Comparison of ENCODE assay signal across 9 mouse cellular contexts in the genomic region with DNA sequence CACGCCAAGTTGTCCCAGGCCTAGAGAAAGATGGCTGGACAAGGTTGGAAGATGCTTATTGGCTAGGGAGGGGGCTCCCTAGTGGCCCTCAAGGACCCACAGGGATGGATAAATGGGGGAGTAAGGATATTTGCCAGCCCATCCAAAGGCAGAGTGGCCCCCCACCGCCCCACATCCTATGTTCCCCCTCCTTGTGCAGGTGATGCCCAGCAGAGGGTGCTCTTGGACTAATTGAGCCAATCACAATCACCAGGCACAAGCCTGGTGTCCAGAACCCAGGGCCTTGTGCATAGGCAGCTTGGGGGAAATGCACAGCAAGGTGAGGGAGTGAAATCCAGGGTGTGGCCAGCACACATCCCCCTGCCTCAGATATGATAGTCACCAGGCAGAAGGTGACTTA. TPM values are rescaled to one million over a fixed set of nuclear protein-coding genes. Genes with fewer than 3 reads are reported as not detected.
A peak's percentile ranks its signal among the peaks of the same experiment; 100 is the strongest.
DNase-seq lines count a peak whose midpoint lies in the region; ATAC-seq and TF ChIP-seq lines count a peak whose summit lies in the region.
"Had no signal": no experiment of that assay in that cellular context is flagged by ENCODE, and none has a peak within 500 bp of the region (broad histone marks: within the 10 kb centered on the region; RNA-seq: fewer than 3 reads in every experiment).

No protein-coding gene starts in this region.

- TF ChIP-seq POLR2A in heart, adult 2 months (IDR thresholded peaks at IDR 0.05; ENCODE audit: insufficient read depth, low read depth, low read length): no peak
- no peak for TF ChIP-seq POLR2A in CH12.LX (IDR thresholded peaks at IDR 0.05; ENCODE audit: low read depth, low read length)

- no peaks in the 10 kb centered on the region for H3K79me2 ChIP-seq in heart, adult 2 months (replicated peaks; ENCODE audit: control insufficient read depth, insufficient read depth, low read length)
- H3K79me2 ChIP-seq in CH12.LX (replicated peaks; ENCODE audit: control insufficient read depth, extremely low read depth, insufficient read depth, poor library complexity, severe bottlenecking): no peaks in the 10 kb centered on the region

- peak overlapping the region; percentile 53 for H3K27ac ChIP-seq in heart, adult 2 months
- H3K27ac ChIP-seq in heart, embryonic 11.5 days (ENCODE audit: low read depth, low read length): no peak overlapping the region
- H3K27ac ChIP-seq in CH12.LX (ENCODE audit: insufficient read depth, low read depth): no peak overlapping the region
- no peak overlapping the region for H3K27ac ChIP-seq in limb, embryonic 10.5 days
- H3K27ac ChIP-seq: limb, embryonic 12.5 days had no signal

- H3K4me2 ChIP-seq in heart, embryonic 11.5 days: no peak overlapping the region
- H3K4me2 ChIP-seq in CH12.LX (ENCODE audit: insufficient read depth, low read depth, poor library complexity, severe bottlenecking): no peak overlapping the region

- no peaks in the 10 kb centered on the region for H3K9me3 ChIP-seq in heart, embryonic 11.5 days (replicated peaks; ENCODE audit: control insufficient read depth, low read length)
- no peaks in the 10 kb centered on the region for H3K9me3 ChIP-seq in CH12.LX (replicated peaks; ENCODE audit: low read length)
- no peaks in the 10 kb centered on the region for H3K9me3 ChIP-seq in limb, embryonic 10.5 days (replicated peaks)
- H3K9me3 ChIP-seq: limb, embryonic 12.5 days had no signal

- TF ChIP-seq RAD21 in CH12.LX (IDR thresholded peaks at IDR 0.05; ENCODE audit: low read depth, low read length): peak; percentile 86

- in situ Hi-C loops in CH12.LX (cut with MboI; ENCODE audit: low pct_ligation_motif_present, low pct_unique_long_range_greater_than_20kb, low sequenced_read_pairs): no loop called here

- DNase-seq in heart, adult 2 months: peak in 1 of 2 experiments; percentile 50
- peak; percentile 62 for DNase-seq in CH12.LX (ENCODE audit: extremely low read depth)
- peak; percentile 80 for DNase-seq in cerebellum, adult 9-10 months
- peak; percentile 58 for DNase-seq in limb, embryonic 10.5 days (ENCODE audit: low spot score)
- peak; percentile 41 for DNase-seq in neural tube, embryonic 10.5 days (ENCODE audit: extremely low spot score, low spot score)

- no peak overlapping the region for H3K9ac ChIP-seq in heart, adult 2 months (ENCODE audit: low read depth, low read length)
- no peak overlapping the region for H3K9ac ChIP-seq in heart, embryonic 11.5 days (ENCODE audit: low read depth, low read length)
- no peak overlapping the region for H3K9ac ChIP-seq in CH12.LX (ENCODE audit: insufficient read depth, low read depth)

- H3K4me1 ChIP-seq in heart, adult 2 months (ENCODE audit: control insufficient read depth, insufficient read depth, low read length): peaks cover 6% of the 10 kb centered on the region
- H3K4me1 ChIP-seq in heart, embryonic 11.5 days (ENCODE audit: control insufficient read depth, insufficient read depth, low read length): peaks cover 15% of the 10 kb centered on the region
- H3K4me1 ChIP-seq in CH12.LX (ENCODE audit: control insufficient read depth in 1 of 2, insufficient read depth in 2 of 2): peaks cover 16 to 57% of the 10 kb centered on the region in 2 experiments
- H3K4me1 ChIP-seq in limb, embryonic 10.5 days: peaks cover 43% of the 10 kb centered on the region

- H3K27me3 ChIP-seq in heart, adult 2 months (ENCODE audit: control insufficient read depth, insufficient read depth, low read length): no peaks in the 10 kb centered on the region
- H3K27me3 ChIP-seq in heart, embryonic 11.5 days (ENCODE audit: control insufficient read depth, insufficient read depth, low read length): peaks cover 3% of the 10 kb centered on the region
- H3K27me3 ChIP-seq in CH12.LX (replicated peaks): no peaks in the 10 kb centered on the region
- peaks cover 18% of the 10 kb centered on the region for H3K27me3 ChIP-seq in limb, embryonic 10.5 days (ENCODE audit: low read depth, poor library complexity, severe bottlenecking)

- no peak for ATAC-seq in heart, embryonic 11.5 days (replicated peaks; ENCODE audit: insufficient number of reproducible peaks, low FRiP score, low TSS enrichment)
- peak; percentile 56; the same call in 1 of the 2 replicates for ATAC-seq in granulocyte monocyte progenitor cell, adult 5-6 weeks (replicated peaks; ENCODE audit: poor library complexity, severe bottlenecking)
- ATAC-seq in monocyte, adult 5-6 weeks (replicated peaks; ENCODE audit: insufficient number of reproducible peaks, low FRiP score, low TSS enrichment, poor library complexity, severe bottlenecking): no peak

- 41% methylated on average over 2 of the region's 2 CpGs for WGBS in heart, adult 2 months
- WGBS in heart, embryonic 11.5 days (ENCODE audit: insufficient replicate concordance): 26% methylated on average over 2 of the region's 2 CpGs
- WGBS in limb, embryonic 10.5 days: 33% methylated on average over 2 of the region's 2 CpGs

- intact Hi-C loops in heart, adult 2 months (cut with DNase I): no loop called here

- H3K36me3 ChIP-seq in heart, adult 2 months (ENCODE audit: control insufficient read depth, insufficient read depth, low read length): no peaks in the 10 kb centered on the region
- H3K36me3 ChIP-seq in heart, embryonic 11.5 days (ENCODE audit: control insufficient read depth, insufficient read depth, low read length): no peaks in the 10 kb centered on the region
- H3K36me3 ChIP-seq in CH12.LX (replicated peaks in 1 of 2; ENCODE audit: control insufficient read depth in 1 of 2, insufficient read depth in 1 of 2, low read length in 1 of 2): no peaks in the 10 kb centered on the region
- no peaks in the 10 kb centered on the region for H3K36me3 ChIP-seq in limb, embryonic 10.5 days
- H3K36me3 ChIP-seq: limb, embryonic 12.5 days had no signal

- dilution Hi-C loops in CH12.LX (cut with MboI; ENCODE audit: extremely low pct_ligation_motif_present, extremely low pct_unique_long_range_greater_than_20kb, low sequenced_read_pairs): no loop called here

- H3K4me3 ChIP-seq in heart, adult 2 months: no peak overlapping the region
- H3K4me3 ChIP-seq in heart, embryonic 11.5 days (ENCODE audit: low read depth, low read length): no peak overlapping the region
- no peak overlapping the region for H3K4me3 ChIP-seq in CH12.LX (replicated peaks in 1 of 3; ENCODE audit: low read depth in 2 of 3, low read length in 2 of 3, poor library complexity in 1 of 3)
- 0 out of 2 replicates have a peak overlapping the region, but pooled peaks have one; percentile 58 for H3K4me3 ChIP-seq in limb, embryonic 10.5 days

- TF ChIP-seq EP300 in heart, adult 2 months (IDR thresholded peaks at IDR 0.05; ENCODE audit: insufficient read depth, low read depth, low read length): 0 out of 2 replicates have a peak, but pooled peaks have one; percentile 12
- TF ChIP-seq EP300 in CH12.LX (IDR thresholded peaks at IDR 0.05; ENCODE audit: low read length): no peak

- peak; percentile 63 for TF ChIP-seq CTCF in heart, adult 2 months (IDR thresholded peaks at IDR 0.05)
- TF ChIP-seq CTCF in CH12.LX (conservative IDR thresholded peaks at IDR 0.05 in 1 of 2, IDR thresholded peaks at IDR 0.05 in 1 of 2; ENCODE audit: low read depth in 2 of 2, low read length in 2 of 2): peak; percentile 20 to 88; a peak in 3 of 4 replicates

RNA-seq across cellular contexts. Expression of gene Csdc2, which starts 1.7 kb away (rescaled TPM):
- 10 to 100 TPM; 66.1 to 92.7 TPM for total RNA-seq in heart, adult 2 months (2021)
- 85.7 and 111 TPM in 2 replicates for polyA plus RNA-seq in heart, adult 2 months (2012; rRNA removed)
- polyA plus RNA-seq in heart, embryonic 11.5 days (2014; fragmentation: Nextera tagmentation; extraction: Ambion mirVana): 6.7 and 6.8 TPM in 2 replicates
- total RNA-seq in CH12.LX (2012; rRNA removed): 0.08 and 0.13 TPM in 2 replicates
- not detected in 2 replicates for total RNA-seq in CH12.LX (2014; rRNA removed)
- polyA plus RNA-seq in CH12.LX (2012; ENCODE audit: insufficient read length, low read depth): 0.43 and 0.45 TPM in 2 replicates
- not detected in 2 replicates for total RNA-seq in granulocyte monocyte progenitor cell, adult 5-6 weeks (2014; fragmentation: Nextera tagmentation)
- total RNA-seq in granulocyte monocyte progenitor cell, adult 5-6 weeks (2017): not detected in 2 replicates
- polyA plus RNA-seq in limb, embryonic 10.5 days (2016; fragmentation: Nextera tagmentation; extraction: Ambion mirVana): 3.7 and 5.7 TPM in 2 replicates
- 0.19 TPM in 1 of 3 replicates, not detected in the others for total RNA-seq in monocyte, adult 5-6 weeks (2017)

RNA-seq across cellular contexts. Expression of gene Polr3h, which starts 12.2 kb away (rescaled TPM):
- 1 to 10 TPM; 5.9 to 8.1 TPM for total RNA-seq in heart, adult 2 months (2021)
- 7.2 and 10.2 TPM in 2 replicates for polyA plus RNA-seq in heart, adult 2 months (2012; rRNA removed)
- 120 and 121 TPM in 2 replicates for polyA plus RNA-seq in heart, embryonic 11.5 days (2014; fragmentation: Nextera tagmentation; extraction: Ambion mirVana)
- total RNA-seq in CH12.LX (2012; rRNA removed) (59.3 and 64.9 TPM in 2 replicates), CH12.LX (2014; rRNA removed) (40.5 and 40.7 TPM in 2 replicates)
- 153 and 224 TPM in 2 replicates for polyA plus RNA-seq in CH12.LX (2012; ENCODE audit: insufficient read length, low read depth)
- 21.8 and 26.5 TPM in 2 replicates for total RNA-seq in granulocyte monocyte progenitor cell, adult 5-6 weeks (2014; fragmentation: Nextera tagmentation)
- 46.6 and 51.2 TPM in 2 replicates for total RNA-seq in granulocyte monocyte progenitor cell, adult 5-6 weeks (2017)
- 75.5 and 86.6 TPM in 2 replicates for polyA plus RNA-seq in limb, embryonic 10.5 days (2016; fragmentation: Nextera tagmentation; extraction: Ambion mirVana)
- total RNA-seq in monocyte, adult 5-6 weeks (2017): 7.9 to 13.7 TPM (median 8.1 TPM) in 3 replicates

RNA-seq across cellular contexts. Expression of gene Pmm1, which starts 22.5 kb away (rescaled TPM):
- 10 to 100 TPM; 22.0 to 26.7 TPM for total RNA-seq in heart, adult 2 months (2021)
- polyA plus RNA-seq in heart, adult 2 months (2012; rRNA removed): 27.7 and 34.4 TPM in 2 replicates
- 22.5 and 22.6 TPM in 2 replicates for polyA plus RNA-seq in heart, embryonic 11.5 days (2014; fragmentation: Nextera tagmentation; extraction: Ambion mirVana)
- total RNA-seq in CH12.LX (2012; rRNA removed): 120 and 128 TPM in 2 replicates
- total RNA-seq in CH12.LX (2014; rRNA removed): 48.3 and 51.8 TPM in 2 replicates
- polyA plus RNA-seq in CH12.LX (2012; ENCODE audit: insufficient read length, low read depth): 140 and 153 TPM in 2 replicates
- total RNA-seq in granulocyte monocyte progenitor cell, adult 5-6 weeks (2014; fragmentation: Nextera tagmentation): 32.6 and 32.7 TPM in 2 replicates
- 19.5 and 21.2 TPM in 2 replicates for total RNA-seq in granulocyte monocyte progenitor cell, adult 5-6 weeks (2017)
- 18.1 and 21.1 TPM in 2 replicates for polyA plus RNA-seq in limb, embryonic 10.5 days (2016; fragmentation: Nextera tagmentation; extraction: Ambion mirVana)
- total RNA-seq in monocyte, adult 5-6 weeks (2017): 6.8 to 24.4 TPM (median 11.1 TPM) in 3 replicates

RNA-seq across cellular contexts. Expression of gene 1700029P11Rik, which starts 42.1 kb away (rescaled TPM):
- not detected for total RNA-seq in heart, adult 2 months (2021)
- polyA plus RNA-seq in heart, adult 2 months (2012; rRNA removed): not detected in 2 replicates
- not detected in 2 replicates for polyA plus RNA-seq in heart, embryonic 11.5 days (2014; fragmentation: Nextera tagmentation; extraction: Ambion mirVana)
- total RNA-seq in CH12.LX (2012; rRNA removed) (not detected in 2 replicates), CH12.LX (2014; rRNA removed) (not detected in 2 replicates)
- not detected in 2 replicates for polyA plus RNA-seq in CH12.LX (2012; ENCODE audit: insufficient read length, low read depth)
- total RNA-seq in granulocyte monocyte progenitor cell, adult 5-6 weeks (2014; fragmentation: Nextera tagmentation): not detected in 2 replicates
- not detected in 2 replicates for total RNA-seq in granulocyte monocyte progenitor cell, adult 5-6 weeks (2017)
- polyA plus RNA-seq in limb, embryonic 10.5 days (2016; fragmentation: Nextera tagmentation; extraction: Ambion mirVana): not detected in 2 replicates
- total RNA-seq in monocyte, adult 5-6 weeks (2017): not detected in 3 replicates
- polyA plus RNA-seq: limb, embryonic 12.5 days had no signal

RNA-seq across cellular contexts. Expression of gene Xrcc6, which starts 49.4 kb away (rescaled TPM):
- total RNA-seq in heart, adult 2 months (2021): 10 to 100 TPM; 18.9 to 24.3 TPM
- 18.6 and 20.3 TPM in 2 replicates for polyA plus RNA-seq in heart, adult 2 months (2012; rRNA removed)
- polyA plus RNA-seq in heart, embryonic 11.5 days (2014; fragmentation: Nextera tagmentation; extraction: Ambion mirVana): 80.9 and 81.0 TPM in 2 replicates
- total RNA-seq in CH12.LX (2012; rRNA removed) (67.3 and 80.0 TPM in 2 replicates), CH12.LX (2014; rRNA removed) (79.5 and 83.5 TPM in 2 replicates)
- polyA plus RNA-seq in CH12.LX (2012; ENCODE audit: insufficient read length, low read depth): 80.8 and 94.0 TPM in 2 replicates
- total RNA-seq in granulocyte monocyte progenitor cell, adult 5-6 weeks (2014; fragmentation: Nextera tagmentation): 104 and 120 TPM in 2 replicates
- 234 and 250 TPM in 2 replicates for total RNA-seq in granulocyte monocyte progenitor cell, adult 5-6 weeks (2017)
- 112 and 113 TPM in 2 replicates for polyA plus RNA-seq in limb, embryonic 10.5 days (2016; fragmentation: Nextera tagmentation; extraction: Ambion mirVana)
- 37.3 to 62.6 TPM (median 61.9 TPM) in 3 replicates for total RNA-seq in monocyte, adult 5-6 weeks (2017)

Comparison
In these comparisons a context has a peak if more than half of its experiments do, and no peak if none do; other contexts are left out.
1. RNA of gene Csdc2, which starts 1.7 kb away (total RNA-seq): 66.1 to 92.7 TPM in heart, adult 2 months; 0.08 to 0.13 TPM in CH12.LX, not detected in granulocyte monocyte progenitor cell, adult 5-6 weeks and 0.19 TPM in monocyte, adult 5-6 weeks; every median in the first group is over 10 times any median in the second.